Mouse (Mus musculus): Measurements from ENCODE around the gene Arl3. TPM values are rescaled to one million over a fixed set of nuclear protein-coding genes. Genes with fewer than 3 reads are reported as not detected.

The Arl3 gene
- polyA plus RNA-seq, 1 experiment from 2014 or later: 72.5 TPM

DNA sequence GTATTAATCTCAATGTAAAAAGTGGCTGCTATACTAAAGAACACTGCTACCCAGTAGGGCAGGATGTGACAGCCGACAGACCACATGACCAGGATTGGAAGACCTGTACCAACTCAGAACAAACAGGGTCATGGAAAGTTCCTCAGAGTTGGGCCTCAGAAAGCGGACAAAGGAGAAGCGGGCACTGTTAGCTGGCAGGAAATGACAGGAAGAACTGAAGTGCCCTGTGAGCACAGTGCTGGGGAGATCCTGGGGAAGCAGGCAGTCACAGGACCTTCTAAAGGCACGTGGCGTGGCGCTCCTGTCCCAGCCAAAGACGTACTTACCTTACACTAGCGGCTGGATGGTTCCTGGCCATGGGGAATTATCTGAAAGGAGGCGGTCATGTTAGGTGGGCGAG lies 61.7 kb downstream of the Arl3 start:
- 68% methylated on average over 10 of the region's 10 CpGs for WGBS
- peaks cover 93% of the 10 kb centered on the region for H3K36me3 ChIP-seq (ENCODE audit: control insufficient read depth, insufficient read depth, low read length)
- peak overlapping the region; percentile 44 to 62 for H3K27ac ChIP-seq (replicated peaks in 1 of 2; ENCODE audit: control insufficient read depth in 1 of 2, insufficient read depth in 1 of 2, low read depth in 2 of 2, low read length in 2 of 2)
- no peaks in the 10 kb centered on the region for H3K27me3 ChIP-seq (ENCODE audit: control insufficient read depth, insufficient read depth, low read length)
- no peak overlapping the region for H3K4me2 ChIP-seq (ENCODE audit: low read length)
- peaks cover 33 to 54% of the 10 kb centered on the region in 2 experiments for H3K4me1 ChIP-seq (ENCODE audit: control insufficient read depth in 2 of 2, insufficient read depth in 2 of 2, low read length in 2 of 2)
- ATAC-seq (ENCODE audit: insufficient number of reproducible peaks, insufficient read depth, low FRiP score, low read depth): 0 out of 2 replicates have a peak, but pooled peaks have one; percentile 15
- H3K9ac ChIP-seq (ENCODE audit: low read length): no peak overlapping the region
- H3K9me3 ChIP-seq (ENCODE audit: control insufficient read depth, low read length): no peaks in the 10 kb centered on the region
- no peak overlapping the region for H3K4me3 ChIP-seq (ENCODE audit: control insufficient read depth in 1 of 2, insufficient read depth in 1 of 2, low read depth in 1 of 2, low read length in 2 of 2)

- H3K27me3 ChIP-seq (ENCODE audit: control insufficient read depth, insufficient read depth, low read length): no peaks in the 10 kb centered on the region
- no peak for ATAC-seq (ENCODE audit: insufficient number of reproducible peaks, insufficient read depth, low FRiP score, low read depth)
- WGBS: 64% methylated on average over 3 of the region's 3 CpGs
- H3K4me3 ChIP-seq (ENCODE audit: control insufficient read depth in 1 of 2, insufficient read depth in 1 of 2, low read depth in 1 of 2, low read length in 2 of 2): no peak overlapping the region
- H3K4me2 ChIP-seq (ENCODE audit: low read length): no peak overlapping the region
- H3K27ac ChIP-seq (replicated peaks in 1 of 2; ENCODE audit: control insufficient read depth in 1 of 2, insufficient read depth in 1 of 2, low read depth in 2 of 2, low read length in 2 of 2): peak overlapping the region; percentile 44 to 62
- H3K36me3 ChIP-seq (ENCODE audit: control insufficient read depth, insufficient read depth, low read length): peaks cover 93% of the 10 kb centered on the region
- H3K9ac ChIP-seq (ENCODE audit: low read length): no peak overlapping the region
- H3K9me3 ChIP-seq (ENCODE audit: control insufficient read depth, low read length): no peaks in the 10 kb centered on the region
- H3K4me1 ChIP-seq (ENCODE audit: control insufficient read depth in 2 of 2, insufficient read depth in 2 of 2, low read length in 2 of 2): peaks cover 36 to 59% of the 10 kb centered on the region in 2 experiments
Measured at GRCm38 (mm10) chr19:46510824-46511223, 62.2 kb downstream of the Arl3 start.

GRCm38 (mm10) chr19:46510401-46510800 lies 62.6 kb downstream of the Arl3 start:
- no peaks in the 10 kb centered on the region for H3K27me3 ChIP-seq (ENCODE audit: control insufficient read depth, insufficient read depth, low read length)
- H3K4me3 ChIP-seq (ENCODE audit: control insufficient read depth in 1 of 2, insufficient read depth in 1 of 2, low read depth in 1 of 2, low read length in 2 of 2): no peak overlapping the region
- no peaks in the 10 kb centered on the region for H3K9me3 ChIP-seq (ENCODE audit: control insufficient read depth, low read length)
- H3K9ac ChIP-seq (ENCODE audit: low read length): peak overlapping the region; percentile 0; the same call in 1 of the 2 replicates
- peaks cover 93% of the 10 kb centered on the region for H3K36me3 ChIP-seq (ENCODE audit: control insufficient read depth, insufficient read depth, low read length)
- H3K4me1 ChIP-seq (ENCODE audit: control insufficient read depth in 2 of 2, insufficient read depth in 2 of 2, low read length in 2 of 2): peaks cover 40 to 63% of the 10 kb centered on the region in 2 experiments
- H3K27ac ChIP-seq (replicated peaks in 1 of 2; ENCODE audit: control insufficient read depth in 1 of 2, insufficient read depth in 1 of 2, low read depth in 2 of 2, low read length in 2 of 2): peak overlapping the region in 1 of 2 experiments; percentile 62; a peak in 2 of 4 replicates
- no peak overlapping the region for H3K4me2 ChIP-seq (ENCODE audit: low read length)
- ATAC-seq (ENCODE audit: insufficient number of reproducible peaks, insufficient read depth, low FRiP score, low read depth): no peak
- WGBS: 44% methylated on average over 5 of the region's 5 CpGs

DNA sequence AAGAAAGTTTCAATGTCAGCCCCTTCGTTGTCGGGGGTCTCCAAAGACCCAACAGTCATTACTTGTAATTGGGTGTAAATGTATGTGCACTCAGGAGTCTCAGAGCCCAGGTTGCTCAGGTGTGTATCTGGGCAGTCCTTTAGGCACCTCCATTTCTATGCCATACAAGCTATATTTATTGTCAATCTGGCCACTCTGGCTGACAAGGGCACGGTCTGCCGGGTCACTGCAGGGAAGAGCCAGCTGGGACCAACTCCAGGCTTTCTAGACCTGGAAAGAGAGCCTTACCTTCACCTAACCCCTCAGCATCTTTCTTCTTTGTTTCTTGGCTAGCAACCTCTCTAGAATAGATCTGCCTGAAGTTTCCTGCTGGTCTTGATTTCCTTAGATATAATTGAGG lies 63.3 kb downstream of the Arl3 start:
- 77% methylated on average over 4 of the region's 4 CpGs for WGBS
- no peaks in the 10 kb centered on the region for H3K27me3 ChIP-seq (ENCODE audit: control insufficient read depth, insufficient read depth, low read length)
- peak overlapping the region in 1 of 2 experiments; percentile 62; a peak in 1 of 4 replicates for H3K27ac ChIP-seq (replicated peaks in 1 of 2; ENCODE audit: control insufficient read depth in 1 of 2, insufficient read depth in 1 of 2, low read depth in 2 of 2, low read length in 2 of 2)
- peaks cover 93% of the 10 kb centered on the region for H3K36me3 ChIP-seq (ENCODE audit: control insufficient read depth, insufficient read depth, low read length)
- no peaks in the 10 kb centered on the region for H3K9me3 ChIP-seq (ENCODE audit: control insufficient read depth, low read length)
- H3K4me1 ChIP-seq (ENCODE audit: control insufficient read depth in 2 of 2, insufficient read depth in 2 of 2, low read length in 2 of 2): peaks cover 47 to 70% of the 10 kb centered on the region in 2 experiments
- peak overlapping the region; percentile 0; the same call in 1 of the 2 replicates for H3K9ac ChIP-seq (ENCODE audit: low read length)
- no peak for ATAC-seq (ENCODE audit: insufficient number of reproducible peaks, insufficient read depth, low FRiP score, low read depth)
- H3K4me3 ChIP-seq (ENCODE audit: control insufficient read depth in 1 of 2, insufficient read depth in 1 of 2, low read depth in 1 of 2, low read length in 2 of 2): no peak overlapping the region
- no peak overlapping the region for H3K4me2 ChIP-seq (ENCODE audit: low read length)

DNA sequence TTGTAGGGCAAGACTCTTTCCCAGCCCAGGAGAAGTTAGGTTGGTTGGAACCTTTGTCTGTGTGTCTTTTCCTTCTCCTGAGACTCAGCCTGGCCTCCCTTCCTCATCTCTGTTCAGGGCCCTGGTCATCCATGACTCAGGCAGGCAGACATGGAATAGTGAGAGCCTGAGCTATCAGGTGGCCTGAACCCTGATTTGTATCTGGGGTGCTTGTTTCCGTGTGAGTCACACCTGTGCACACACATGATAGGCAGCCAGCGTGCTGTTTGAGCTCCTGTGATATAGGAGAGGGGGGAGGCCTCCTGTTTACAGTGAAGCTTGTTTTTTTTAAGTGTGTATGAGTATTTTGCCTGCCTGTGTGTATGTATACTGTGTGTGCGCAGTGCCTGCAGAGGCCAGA lies 63.8 kb downstream of the Arl3 start:
- Histone ChIP-seq H3K36me3 (ENCODE audit: control insufficient read depth, insufficient read depth, low read length) (peaks cover 89% of the 10 kb centered on the region), H3K27ac (replicated peaks in 1 of 2; ENCODE audit: control insufficient read depth in 1 of 2, insufficient read depth in 1 of 2, low read depth in 2 of 2, low read length in 2 of 2) (0 out of 4 replicates have a peak overlapping the region, but pooled peaks of 1 of the 2 experiments have one; percentile 7), H3K4me1 (ENCODE audit: control insufficient read depth in 2 of 2, insufficient read depth in 2 of 2, low read length in 2 of 2) (peaks cover 47 to 74% of the 10 kb centered on the region in 2 experiments), H3K4me3 (ENCODE audit: control insufficient read depth in 1 of 2, insufficient read depth in 1 of 2, low read depth in 1 of 2, low read length in 2 of 2) (no peak overlapping the region), H3K4me2 (ENCODE audit: low read length) (no peak overlapping the region), H3K9ac (ENCODE audit: low read length) (0 out of 2 replicates have a peak overlapping the region, but pooled peaks have one; percentile 0), H3K27me3 (ENCODE audit: control insufficient read depth, insufficient read depth, low read length) (no peaks in the 10 kb centered on the region), H3K9me3 (ENCODE audit: control insufficient read depth, low read length) (no peaks in the 10 kb centered on the region)
- ATAC-seq (ENCODE audit: insufficient number of reproducible peaks, insufficient read depth, low FRiP score, low read depth): no peak
- 66% methylated on average over 3 of the region's 3 CpGs for WGBS

DNA sequence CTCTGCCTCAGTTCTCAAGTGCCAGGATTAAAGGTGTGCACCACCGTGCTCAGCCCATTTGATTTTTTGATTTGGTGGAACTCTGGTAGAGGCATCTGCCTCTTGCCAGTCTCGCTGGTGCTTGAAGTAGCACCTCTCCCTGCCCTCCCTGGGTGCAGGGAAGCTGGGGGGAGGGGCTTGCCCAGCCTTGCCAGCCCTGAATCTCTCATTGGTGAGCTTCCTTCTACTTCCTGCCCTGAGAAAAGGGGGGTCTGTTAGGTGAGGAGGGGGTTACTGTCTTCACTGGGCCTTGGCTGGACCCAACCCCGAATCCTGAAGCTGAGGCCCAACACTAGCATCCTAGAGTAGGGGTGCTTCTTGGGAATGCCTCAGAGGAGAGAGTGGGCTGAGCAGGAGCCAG lies 64.3 kb downstream of the Arl3 start:
- H3K36me3 ChIP-seq (ENCODE audit: control insufficient read depth, insufficient read depth, low read length): peaks cover 85% of the 10 kb centered on the region
- 0 out of 4 replicates have a peak overlapping the region, but pooled peaks of 1 of the 2 experiments have one; percentile 7 for H3K27ac ChIP-seq (replicated peaks in 1 of 2; ENCODE audit: control insufficient read depth in 1 of 2, insufficient read depth in 1 of 2, low read depth in 2 of 2, low read length in 2 of 2)
- no peak for ATAC-seq (ENCODE audit: insufficient number of reproducible peaks, insufficient read depth, low FRiP score, low read depth)

GRCm38 (mm10) chr19:46507806-46508205 lies 65.2 kb downstream of the Arl3 start:
- H3K27me3 ChIP-seq (ENCODE audit: control insufficient read depth, insufficient read depth, low read length): no peaks in the 10 kb centered on the region
- no peak overlapping the region for H3K4me3 ChIP-seq (ENCODE audit: control insufficient read depth in 1 of 2, insufficient read depth in 1 of 2, low read depth in 1 of 2, low read length in 2 of 2)
- H3K9ac ChIP-seq (ENCODE audit: low read length): no peak overlapping the region
- H3K4me1 ChIP-seq (ENCODE audit: control insufficient read depth in 2 of 2, insufficient read depth in 2 of 2, low read length in 2 of 2): peaks cover 47 to 74% of the 10 kb centered on the region in 2 experiments
- H3K9me3 ChIP-seq (ENCODE audit: control insufficient read depth, low read length): no peaks in the 10 kb centered on the region
- ATAC-seq (ENCODE audit: insufficient number of reproducible peaks, insufficient read depth, low FRiP score, low read depth): no peak
- no peak overlapping the region for H3K27ac ChIP-seq (replicated peaks in 1 of 2; ENCODE audit: control insufficient read depth in 1 of 2, insufficient read depth in 1 of 2, low read depth in 2 of 2, low read length in 2 of 2)
- 72% methylated on average over 1 of the region's 1 CpGs for WGBS
- peaks cover 76% of the 10 kb centered on the region for H3K36me3 ChIP-seq (ENCODE audit: control insufficient read depth, insufficient read depth, low read length)
- H3K4me2 ChIP-seq (ENCODE audit: low read length): no peak overlapping the region

More for the DNA sequence above, 64.3 kb downstream of the Arl3 start:
- Histone ChIP-seq H3K9me3 (ENCODE audit: control insufficient read depth, low read length) (no peaks in the 10 kb centered on the region), H3K27me3 (ENCODE audit: control insufficient read depth, insufficient read depth, low read length) (no peaks in the 10 kb centered on the region), H3K4me2 (ENCODE audit: low read length) (no peak overlapping the region), H3K4me1 (ENCODE audit: control insufficient read depth in 2 of 2, insufficient read depth in 2 of 2, low read length in 2 of 2) (peaks cover 47 to 74% of the 10 kb centered on the region in 2 experiments), H3K4me3 (ENCODE audit: control insufficient read depth in 1 of 2, insufficient read depth in 1 of 2, low read depth in 1 of 2, low read length in 2 of 2) (no peak overlapping the region), H3K9ac (ENCODE audit: low read length) (no peak overlapping the region)
- WGBS: 78% methylated on average over 3 of the region's 3 CpGs

DNA sequence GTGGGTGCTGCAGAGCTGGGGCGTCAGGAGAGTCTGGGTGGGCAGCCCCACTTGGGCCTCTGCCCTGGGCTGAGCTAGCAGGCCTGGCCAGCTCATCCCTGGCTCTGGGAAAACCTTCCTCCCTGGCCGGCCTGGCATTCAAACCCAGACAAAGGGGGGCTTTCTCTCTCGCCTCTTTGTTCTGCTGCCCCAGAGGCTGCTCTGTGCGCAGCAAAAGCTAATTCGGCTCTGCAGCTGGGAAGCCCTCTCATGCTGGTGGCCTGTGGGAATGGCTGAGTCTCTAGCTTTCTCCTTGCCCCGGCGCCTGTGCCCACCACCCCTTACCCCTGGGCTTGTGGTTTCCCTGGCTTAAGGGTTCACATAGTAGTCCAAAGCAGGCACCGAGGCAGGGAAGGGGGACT lies 65.8 kb downstream of the Arl3 start:
- Histone ChIP-seq H3K27me3 (ENCODE audit: control insufficient read depth, insufficient read depth, low read length) (no peaks in the 10 kb centered on the region), H3K9me3 (ENCODE audit: control insufficient read depth, low read length) (no peaks in the 10 kb centered on the region), H3K9ac (ENCODE audit: low read length) (peak overlapping the region; percentile 31), H3K4me3 (ENCODE audit: control insufficient read depth in 1 of 2, insufficient read depth in 1 of 2, low read depth in 1 of 2, low read length in 2 of 2) (no peak overlapping the region), H3K4me1 (ENCODE audit: control insufficient read depth in 2 of 2, insufficient read depth in 2 of 2, low read length in 2 of 2) (peaks cover 47 to 74% of the 10 kb centered on the region in 2 experiments), H3K27ac (replicated peaks in 1 of 2; ENCODE audit: control insufficient read depth in 1 of 2, insufficient read depth in 1 of 2, low read depth in 2 of 2, low read length in 2 of 2) (0 out of 4 replicates have a peak overlapping the region, but pooled peaks of 1 of the 2 experiments have one; percentile 24), H3K4me2 (ENCODE audit: low read length) (peak overlapping the region; percentile 92; the same call in 1 of the 2 replicates), H3K36me3 (ENCODE audit: control insufficient read depth, insufficient read depth, low read length) (peaks cover 69% of the 10 kb centered on the region)
- no peak for ATAC-seq (ENCODE audit: insufficient number of reproducible peaks, insufficient read depth, low FRiP score, low read depth)
- 79% methylated on average over 8 of the region's 8 CpGs for WGBS

Measured in heart, embryonic 14.5 days (tissue).